Mouse (Mus musculus) kidney, adult 2 months (tissue): ENCODE measurements around the gene Pou3f1.

Source experiments
- CTCF ChIP-seq: fragments of 200-500 bp; conservative IDR thresholded peaks from 2 replicates; pipeline ENCODE4 v1.5.1; 2011; ENCODE audit warnings: low read depth, mild to moderate bottlenecking, control low read depth, low read length, moderate library complexity, mixed read lengths; ENCODE audit not compliant: insufficient read depth, insufficient read length
- POLR2A ChIP-seq: fragments of 200-500 bp; IDR thresholded peaks from one replicate; pipeline ENCODE4 v1.6.1; 2011; ENCODE audit warnings: low read depth, low read length, control low read depth

- TF ChIP-seq POLR2A (no peak), CTCF (no peak)
Observed at GRCm38 (mm10) chr4:124703881-124704796, 47.5 kb downstream of the Pou3f1 start.
